Mouse (Mus musculus): ENCODE results near the gene Slc15a5.
"Not testable (repeated sequence)": the region's sequence is repeated elsewhere in the genome, so short reads cannot be mapped to it uniquely, and the experiment has no call there.

Gene Slc15a5

GRCm38 (mm10) chr6:138079816-138080215, at the start of gene Slc15a5:
Gene Slc15a5 (minus strand): TSS chr6:138079916.
- DNase-seq (ENCODE audit: low read depth, low spot score) = no peak

- DNase-seq (ENCODE audit: low read depth, low spot score) = no peak
Observed at GRCm38 (mm10) chr6:138128392-138129335, 48.9 kb upstream of the Slc15a5 start.

DNA sequence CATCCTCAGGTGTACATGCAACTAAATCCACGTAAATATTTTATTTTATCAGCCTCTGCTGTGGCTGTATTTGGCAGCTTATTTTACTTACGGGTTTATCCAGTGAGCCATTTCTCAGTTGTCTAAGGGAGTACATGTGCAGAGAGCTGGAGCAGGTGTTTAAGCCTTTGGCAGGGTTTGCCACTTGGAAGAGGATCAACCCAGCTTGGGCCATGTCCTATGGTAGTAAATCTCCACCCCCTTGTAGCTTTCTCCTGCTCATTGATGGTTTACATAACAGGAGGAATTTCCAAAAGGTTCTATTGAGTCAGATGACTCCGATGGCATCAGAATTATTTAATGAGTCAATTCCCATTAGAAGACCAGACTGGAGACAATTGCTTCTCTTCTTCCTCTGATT, 37.8 kb upstream of the Slc15a5 start:
- no peak for DNase-seq (ENCODE audit: low read depth, low spot score)

- no peak for DNase-seq (ENCODE audit: low read depth, low spot score)
Observed at GRCm38 (mm10) chr6:138104559-138104958, 24.8 kb upstream of the Slc15a5 start.

DNA sequence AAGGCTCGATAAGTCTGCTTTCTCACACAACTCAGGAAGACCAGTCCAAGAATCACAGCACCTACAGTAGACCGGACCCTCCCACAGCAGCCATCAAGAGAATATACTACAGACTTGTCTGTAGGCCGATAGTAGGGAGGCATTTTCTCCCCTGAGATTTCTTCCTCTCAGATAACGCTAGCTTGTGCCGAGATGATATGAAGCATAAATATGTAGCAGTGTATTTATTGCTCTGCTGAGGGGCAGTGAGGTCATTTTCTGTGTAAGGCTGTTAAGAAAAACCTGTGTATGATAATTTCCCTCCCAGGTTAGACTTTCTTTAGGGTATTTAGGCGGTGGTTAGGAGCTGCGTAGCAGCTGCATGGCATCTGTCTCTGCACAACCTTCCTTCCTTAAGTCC, 23.2 kb upstream of the Slc15a5 start:
- DNase-seq (ENCODE audit: low read depth, low spot score) = no peak

- no peak for DNase-seq (ENCODE audit: low read depth, low spot score)
Observed at GRCm38 (mm10) chr6:138101843-138102242, 22.1 kb upstream of the Slc15a5 start.

DNA sequence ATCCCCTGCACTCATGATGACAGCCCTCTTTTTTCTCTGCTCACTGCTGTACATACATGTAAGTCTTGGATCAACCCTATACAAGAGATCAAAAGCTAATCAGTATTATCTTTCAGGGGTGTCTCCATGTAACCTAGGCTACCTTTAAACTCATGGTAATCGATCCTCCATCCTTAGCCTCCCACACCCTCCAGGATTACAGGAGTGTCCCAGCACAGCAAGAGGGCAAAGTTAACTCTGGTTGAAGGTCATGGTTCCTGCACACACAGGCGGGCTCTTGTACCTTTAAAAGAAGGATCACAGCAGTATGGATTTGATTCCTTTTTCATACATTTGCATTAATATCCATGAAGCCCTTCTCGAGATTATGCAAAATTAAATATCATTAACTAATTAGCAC, 19.9 kb upstream of the Slc15a5 start:
- DNase-seq (ENCODE audit: low read depth, low spot score) = no peak

DNA sequence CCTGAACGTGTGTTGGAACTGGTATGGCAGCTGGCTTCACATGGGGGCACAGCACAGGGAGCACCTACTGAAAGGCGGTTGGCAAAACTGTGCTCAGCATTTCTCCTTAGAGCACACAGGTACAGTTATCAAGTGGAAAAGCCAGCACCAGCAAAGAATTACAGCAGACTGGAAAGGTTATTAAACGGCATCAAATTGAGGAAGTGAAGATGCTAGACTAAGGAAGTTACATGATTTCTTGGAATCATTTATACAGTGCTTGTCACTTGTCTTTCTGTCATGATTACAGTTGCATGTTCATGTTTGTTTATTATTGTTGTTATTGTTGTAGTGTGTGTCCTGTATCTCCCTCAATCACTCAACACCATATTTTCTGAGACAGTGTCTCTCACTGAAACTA, 15.3 kb upstream of the Slc15a5 start:
- no peak for DNase-seq (ENCODE audit: low read depth, low spot score)

DNA sequence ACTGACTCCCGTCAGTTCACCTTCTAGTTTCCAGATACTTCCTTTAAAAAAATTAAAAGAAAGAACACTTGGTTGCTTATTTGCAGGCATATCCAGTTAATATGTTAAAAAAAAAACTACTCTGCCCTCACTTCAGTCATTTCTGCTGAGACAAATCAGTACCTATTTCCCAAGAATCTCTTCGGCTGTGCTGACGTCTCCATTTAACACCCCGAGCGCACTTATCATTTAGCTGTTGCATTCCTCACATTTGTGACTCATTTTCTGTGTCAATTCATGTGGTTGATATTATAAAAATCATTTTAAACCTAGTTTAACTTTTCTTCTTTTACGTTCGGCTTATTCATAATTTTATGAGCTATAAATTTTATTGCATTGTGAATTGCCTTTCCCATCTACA, 12.7 kb upstream of the Slc15a5 start:
- DNase-seq (ENCODE audit: low read depth, low spot score) = no peak

DNA sequence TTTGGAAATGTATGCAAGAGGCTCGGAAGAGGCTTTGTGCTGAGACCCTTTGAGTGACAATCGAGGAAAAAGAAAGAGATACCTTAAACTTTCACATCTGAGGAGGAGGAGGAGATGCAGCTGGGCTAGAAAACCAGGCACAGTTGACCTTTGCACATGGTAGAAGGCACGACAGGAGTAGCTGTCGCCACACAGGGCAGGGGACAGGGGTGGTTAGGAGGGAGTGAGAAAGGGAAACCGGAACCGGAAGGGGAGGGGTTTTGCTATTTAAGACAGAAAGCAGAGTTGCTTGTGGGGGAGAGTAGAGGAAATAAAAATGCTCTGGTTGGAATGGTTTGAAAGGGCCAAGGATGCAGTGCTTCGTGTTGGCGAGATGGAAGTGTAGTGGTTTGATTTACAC, 9.4 kb upstream of the Slc15a5 start:
- DNase-seq (ENCODE audit: low read depth, low spot score) = no peak

GRCm38 (mm10) chr6:138086421-138086820, 6.7 kb upstream of the Slc15a5 start:
- DNase-seq (ENCODE audit: low read depth, low spot score) = not testable (repeated sequence)

- no peak for DNase-seq (ENCODE audit: low read depth, low spot score)
Observed at GRCm38 (mm10) chr6:138080778-138081549, 1.2 kb upstream of the Slc15a5 start.

GRCm38 (mm10) chr6:138077681-138078439, 1.9 kb downstream of the Slc15a5 start:
- DNase-seq (ENCODE audit: low read depth, low spot score) = no peak

GRCm38 (mm10) chr6:138075723-138076122, 4.0 kb downstream of the Slc15a5 start:
- no peak for DNase-seq (ENCODE audit: low read depth, low spot score)

GRCm38 (mm10) chr6:138073540-138073939, 6.2 kb downstream of the Slc15a5 start:
- no peak for DNase-seq (ENCODE audit: low read depth, low spot score)

- DNase-seq (ENCODE audit: low read depth, low spot score) = no peak
Observed at GRCm38 (mm10) chr6:138072963-138073339, 6.8 kb downstream of the Slc15a5 start.

- no peak for DNase-seq (ENCODE audit: low read depth, low spot score)
Observed at GRCm38 (mm10) chr6:138072110-138072962, 7.4 kb downstream of the Slc15a5 start.

DNA sequence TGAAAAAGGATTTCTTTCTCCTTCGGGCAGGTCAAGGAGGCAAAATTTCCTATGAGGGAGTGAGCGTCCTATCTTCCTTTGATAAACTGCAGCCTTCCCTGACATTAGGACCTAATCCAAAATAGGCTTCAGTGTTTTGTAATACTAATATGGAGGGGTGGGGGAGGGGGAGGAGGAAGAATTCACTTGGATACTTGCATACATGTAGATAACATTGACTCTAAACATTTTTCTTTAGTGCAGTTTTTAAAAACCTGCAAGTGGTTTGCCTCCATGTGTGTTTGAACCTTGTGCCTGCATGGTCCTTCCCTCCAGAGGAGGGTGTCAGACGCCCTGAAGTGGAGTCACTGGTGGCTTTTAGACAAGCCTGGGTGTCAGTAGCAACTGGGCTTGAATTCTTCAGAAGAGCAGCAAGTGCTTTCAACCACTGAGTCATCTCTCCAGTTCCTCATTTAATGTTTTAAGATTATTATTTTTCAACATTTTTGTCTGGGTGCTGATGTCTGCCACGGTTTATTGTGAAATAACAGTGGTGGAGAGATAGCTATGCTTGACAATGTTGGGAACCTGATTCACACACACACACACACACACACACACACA, 8.1 kb downstream of the Slc15a5 start:
- no peak for DNase-seq (ENCODE audit: low read depth, low spot score)

DNA sequence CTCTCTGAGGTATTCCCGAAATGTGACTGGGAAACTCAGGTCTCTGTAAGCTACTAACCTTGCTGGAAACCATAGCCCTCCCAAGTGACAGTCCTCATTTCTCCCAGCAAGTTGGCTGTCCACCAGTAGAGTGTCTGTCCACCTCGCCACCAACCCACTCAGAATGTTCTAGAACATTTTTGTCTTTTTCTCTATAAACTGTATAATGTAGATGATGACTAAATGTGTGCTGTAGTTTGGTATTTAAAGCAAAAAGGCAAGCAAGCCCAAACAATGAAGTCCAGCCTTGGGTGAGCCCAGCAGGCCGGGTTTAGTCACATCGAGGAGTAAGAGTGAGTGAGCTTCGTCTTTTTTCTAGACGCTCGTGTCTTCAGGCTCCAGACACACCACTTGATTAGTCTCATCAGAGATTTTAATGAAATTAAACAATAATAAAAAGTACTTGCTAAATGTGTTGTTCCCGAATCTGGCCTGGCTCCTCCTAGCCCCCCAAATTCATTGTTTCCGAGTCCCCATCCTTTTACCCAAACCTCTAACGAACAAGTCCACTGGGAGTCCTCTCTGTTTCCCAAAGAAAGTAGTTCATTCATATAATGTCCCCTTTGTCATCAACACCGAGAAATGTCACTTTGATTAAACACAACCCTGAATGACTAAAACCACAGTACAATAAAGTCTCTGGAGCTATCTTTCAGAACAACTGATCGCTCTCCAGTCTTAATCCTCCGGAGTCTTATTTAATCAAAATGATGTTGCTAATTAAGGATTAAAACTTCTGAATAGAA, 8.8 kb downstream of the Slc15a5 start:
- no peak for DNase-seq (ENCODE audit: low read depth, low spot score)

DNA sequence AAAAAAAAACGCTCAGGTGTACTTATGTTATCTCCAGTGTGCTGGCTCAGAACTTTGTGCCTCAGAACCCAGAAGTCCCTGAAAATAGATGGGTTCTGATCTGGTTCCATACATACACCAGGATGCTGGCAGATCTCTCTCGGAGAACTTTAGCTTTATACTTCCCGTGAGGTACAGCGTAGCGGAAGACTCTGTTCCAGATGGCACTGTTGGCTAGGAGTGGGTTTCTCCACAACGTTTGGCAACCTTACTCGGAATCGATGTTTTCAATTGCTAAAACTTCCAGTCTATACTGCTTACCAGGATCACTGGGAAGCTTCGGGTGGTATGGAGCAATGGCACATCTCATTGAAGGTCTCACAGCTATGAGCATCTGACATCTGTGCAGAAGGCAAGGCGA, 9.8 kb downstream of the Slc15a5 start:
- no peak for DNase-seq (ENCODE audit: low read depth, low spot score)

All from retina, postnatal 7 days (tissue).